ENCODE assay signal across 7 mouse cellular contexts in genomic region chr3:30507028-30507575, GRCm38 (mm10). TPM values are rescaled to one million over a fixed set of nuclear protein-coding genes. Genes with fewer than 3 reads are reported as not detected.
DNase-seq lines count a peak whose midpoint lies in the region; ATAC-seq and TF ChIP-seq lines count a peak whose summit lies in the region.

No protein-coding gene starts in this region.

- H3K4me3 ChIP-seq in thymus, adult 2 months (ENCODE audit: control insufficient read depth, insufficient read depth, low read length): peak overlapping the region; percentile 13; the same call in 1 of the 2 replicates
- H3K4me3 ChIP-seq in embryonic facial prominence, embryonic 13.5 days: peak overlapping the region; percentile 61
- peak overlapping the region; percentile 69 to 71 for H3K4me3 ChIP-seq in heart, embryonic 14.5 days (ENCODE audit: control insufficient read depth in 1 of 2, insufficient read depth in 1 of 2, low read depth in 1 of 2, low read length in 2 of 2)
- H3K4me3 ChIP-seq in kidney, embryonic 15.5 days (replicated peaks): peak overlapping the region; percentile 69
- H3K4me3 ChIP-seq in lung, embryonic 16.5 days (ENCODE audit: low read length): peak overlapping the region; percentile 75
- H3K4me3 ChIP-seq in small intestine, adult 2 months (ENCODE audit: low read depth, low read length): peak overlapping the region; percentile 65

- H3K4me1 ChIP-seq in thymus, adult 2 months (replicated peaks; ENCODE audit: control insufficient read depth, insufficient read depth, low read length): peaks cover 8% of the 10 kb centered on the region
- peaks cover 34% of the 10 kb centered on the region for H3K4me1 ChIP-seq in embryonic facial prominence, embryonic 13.5 days
- H3K4me1 ChIP-seq in heart, embryonic 14.5 days (ENCODE audit: control insufficient read depth in 2 of 2, insufficient read depth in 2 of 2, low read length in 2 of 2): peaks cover 11 to 18% of the 10 kb centered on the region in 2 experiments
- peaks cover 55% of the 10 kb centered on the region for H3K4me1 ChIP-seq in kidney, embryonic 15.5 days
- H3K4me1 ChIP-seq in lung, embryonic 16.5 days (replicated peaks; ENCODE audit: control insufficient read depth, insufficient read depth, low read length): peaks cover 13% of the 10 kb centered on the region
- peaks cover 12% of the 10 kb centered on the region for H3K4me1 ChIP-seq in small intestine, adult 2 months (ENCODE audit: control insufficient read depth, insufficient read depth, insufficient read length, low read length)

- peak overlapping the region; percentile 74 for H3K9ac ChIP-seq in embryonic facial prominence, embryonic 13.5 days
- peak overlapping the region; percentile 80 for H3K9ac ChIP-seq in heart, embryonic 14.5 days (ENCODE audit: low read length)
- H3K9ac ChIP-seq in kidney, embryonic 15.5 days: peak overlapping the region; percentile 82
- H3K9ac ChIP-seq in lung, embryonic 16.5 days (ENCODE audit: low read length): peak overlapping the region; percentile 88

- no peak for TF ChIP-seq POLR2A in thymus, adult 2 months (IDR thresholded peaks at IDR 0.05; ENCODE audit: control insufficient read depth, extremely low read depth, insufficient read depth, low read length, poor library complexity)
- no peak for TF ChIP-seq POLR2A in small intestine, adult 2 months (IDR thresholded peaks at IDR 0.05; ENCODE audit: low read depth, low read length)

- WGBS in thymus, adult 2 months: under 1% methylated on average over 22 of the region's 22 CpGs
- WGBS in embryonic facial prominence, embryonic 13.5 days: under 1% methylated on average over 22 of the region's 22 CpGs
- WGBS in heart, embryonic 14.5 days: under 1% methylated on average over 22 of the region's 22 CpGs
- WGBS in kidney, embryonic 15.5 days: under 1% methylated on average over 22 of the region's 22 CpGs
- WGBS in lung, embryonic 16.5 days: under 1% methylated on average over 22 of the region's 22 CpGs
- 2% methylated on average over 22 of the region's 22 CpGs for WGBS in small intestine, adult 2 months

- peaks cover 33% of the 10 kb centered on the region for H3K27me3 ChIP-seq in thymus, adult 2 months (ENCODE audit: control insufficient read depth, insufficient read depth, low read length)
- peaks cover 70% of the 10 kb centered on the region for H3K27me3 ChIP-seq in embryonic facial prominence, embryonic 13.5 days
- peaks cover 38% of the 10 kb centered on the region for H3K27me3 ChIP-seq in heart, embryonic 14.5 days (ENCODE audit: control insufficient read depth, insufficient read depth, low read length)
- peaks cover 63% of the 10 kb centered on the region for H3K27me3 ChIP-seq in kidney, embryonic 15.5 days
- H3K27me3 ChIP-seq in lung, embryonic 16.5 days (ENCODE audit: control insufficient read depth, insufficient read depth, low read depth, low read length): peaks cover 6% of the 10 kb centered on the region
- H3K27me3 ChIP-seq in small intestine, adult 2 months (ENCODE audit: control insufficient read depth, insufficient read depth, low read length): peaks cover 71% of the 10 kb centered on the region

- H3K27ac ChIP-seq in thymus, adult 2 months (ENCODE audit: control insufficient read depth, insufficient read depth, low read length): no peak overlapping the region
- H3K27ac ChIP-seq in embryonic facial prominence, embryonic 13.5 days: peak overlapping the region; percentile 83
- peak overlapping the region; percentile 89 to 91 for H3K27ac ChIP-seq in heart, embryonic 14.5 days (replicated peaks in 1 of 2; ENCODE audit: control insufficient read depth in 1 of 2, insufficient read depth in 1 of 2, low read depth in 2 of 2, low read length in 2 of 2)
- H3K27ac ChIP-seq in kidney, embryonic 15.5 days: peak overlapping the region; percentile 97
- H3K27ac ChIP-seq in lung, embryonic 16.5 days (ENCODE audit: low read length): peak overlapping the region; percentile 98
- peak overlapping the region; percentile 3; the same call in 1 of the 2 replicates for H3K27ac ChIP-seq in small intestine, adult 2 months (ENCODE audit: insufficient read depth, low read depth, low read length)

- TF ChIP-seq CTCF in thymus, adult 2 months (IDR thresholded peaks at IDR 0.05; ENCODE audit: borderline replicate concordance, control insufficient read depth, extremely low read depth, insufficient read depth, low read length, poor library complexity): no peak
- no peak for TF ChIP-seq CTCF in small intestine, adult 2 months (IDR thresholded peaks at IDR 0.05; ENCODE audit: extremely low read depth, insufficient read length, insufficient replicate concordance, low read depth, low read length)

- no peak for DNase-seq in thymus, adult 2 months
- DNase-seq in thymus, adult 18-20 months: no peak

- no peaks in the 10 kb centered on the region for H3K36me3 ChIP-seq in thymus, adult 2 months (ENCODE audit: control insufficient read depth, insufficient read depth, low read length)
- H3K36me3 ChIP-seq in embryonic facial prominence, embryonic 13.5 days: no peaks in the 10 kb centered on the region
- no peaks in the 10 kb centered on the region for H3K36me3 ChIP-seq in heart, embryonic 14.5 days (ENCODE audit: control insufficient read depth, insufficient read depth, low read length)
- no peaks in the 10 kb centered on the region for H3K36me3 ChIP-seq in kidney, embryonic 15.5 days
- no peaks in the 10 kb centered on the region for H3K36me3 ChIP-seq in lung, embryonic 16.5 days (ENCODE audit: control insufficient read depth, insufficient read depth, low read length)
- no peaks in the 10 kb centered on the region for H3K36me3 ChIP-seq in small intestine, adult 2 months (ENCODE audit: control insufficient read depth, insufficient read depth, low read length)

- H3K9me3 ChIP-seq in embryonic facial prominence, embryonic 13.5 days: no peaks in the 10 kb centered on the region
- no peaks in the 10 kb centered on the region for H3K9me3 ChIP-seq in heart, embryonic 14.5 days (ENCODE audit: control insufficient read depth, low read length)
- no peaks in the 10 kb centered on the region for H3K9me3 ChIP-seq in kidney, embryonic 15.5 days (replicated peaks)
- no peaks in the 10 kb centered on the region for H3K9me3 ChIP-seq in lung, embryonic 16.5 days (ENCODE audit: control insufficient read depth, low read length)

- no peak for ATAC-seq in embryonic facial prominence, embryonic 13.5 days (ENCODE audit: insufficient number of reproducible peaks, insufficient read depth, low FRiP score, low TSS enrichment, low read depth)
- ATAC-seq in heart, embryonic 14.5 days (ENCODE audit: insufficient number of reproducible peaks, insufficient read depth, low FRiP score, low read depth): no peak
- no peak for ATAC-seq in kidney, embryonic 15.5 days (replicated peaks; ENCODE audit: low FRiP score)
- no peak for ATAC-seq in lung, embryonic 16.5 days (ENCODE audit: low read depth)

- peak overlapping the region; percentile 92 for H3K4me2 ChIP-seq in embryonic facial prominence, embryonic 13.5 days
- H3K4me2 ChIP-seq in heart, embryonic 14.5 days (ENCODE audit: low read length): peak overlapping the region; percentile 94
- H3K4me2 ChIP-seq in kidney, embryonic 15.5 days: peak overlapping the region; percentile 89
- peak overlapping the region; percentile 77 for H3K4me2 ChIP-seq in lung, embryonic 16.5 days (ENCODE audit: low read depth, low read length)

RNA-seq across cellular contexts. Expression of gene Mecom, which starts 40.7 kb away (rescaled TPM):
- 0.54 and 0.92 TPM in 2 replicates for polyA plus RNA-seq in thymus, adult 2 months (2012; rRNA removed)
- polyA plus RNA-seq in embryonic facial prominence, embryonic 13.5 days (2015; fragmentation: Nextera tagmentation; extraction: Ambion mirVana): 10.3 and 15.5 TPM in 2 replicates
- 23.0 and 24.1 TPM in 2 replicates for polyA plus RNA-seq in heart, embryonic 14.5 days (2014; fragmentation: Nextera tagmentation; extraction: Ambion mirVana)
- polyA plus RNA-seq in kidney, embryonic 15.5 days (2015; fragmentation: Nextera tagmentation; extraction: Ambion mirVana): 66.4 and 72.7 TPM in 2 replicates
- 69.5 and 73.4 TPM in 2 replicates for polyA plus RNA-seq in lung, embryonic 16.5 days (2015; fragmentation: Nextera tagmentation; extraction: Ambion mirVana)
- 2.6 and 2.8 TPM in 2 replicates for polyA plus RNA-seq in small intestine, adult 2 months (2012; rRNA removed)

Comparison
In these comparisons a context has a peak if more than half of its experiments do, and no peak if none do; other contexts are left out.
1. H3K4me3 ChIP-seq: peak in every context shown above with its lines; median percentile 75 in lung, embryonic 16.5 days; 70 in heart, embryonic 14.5 days; 69 in kidney, embryonic 15.5 days; 65 in small intestine, adult 2 months; 61 in embryonic facial prominence, embryonic 13.5 days; 13 in thymus, adult 2 months.